Mouse (Mus musculus): Measurements from ENCODE around the gene Anapc16.

- TF ChIP-seq POLR2A (IDR thresholded peaks at IDR 0.05; ENCODE audit: low read depth, low read length): no peak
- no peak for TF ChIP-seq CTCF (IDR thresholded peaks at IDR 0.05; ENCODE audit: extremely low read depth, insufficient read depth, insufficient read length, insufficient replicate concordance)
Measured at GRCm38 (mm10) chr10:60032622-60033021, 29.7 kb upstream of the Anapc16 start.
